ENCODE assay signal across 2 mouse cellular contexts in the genomic region with DNA sequence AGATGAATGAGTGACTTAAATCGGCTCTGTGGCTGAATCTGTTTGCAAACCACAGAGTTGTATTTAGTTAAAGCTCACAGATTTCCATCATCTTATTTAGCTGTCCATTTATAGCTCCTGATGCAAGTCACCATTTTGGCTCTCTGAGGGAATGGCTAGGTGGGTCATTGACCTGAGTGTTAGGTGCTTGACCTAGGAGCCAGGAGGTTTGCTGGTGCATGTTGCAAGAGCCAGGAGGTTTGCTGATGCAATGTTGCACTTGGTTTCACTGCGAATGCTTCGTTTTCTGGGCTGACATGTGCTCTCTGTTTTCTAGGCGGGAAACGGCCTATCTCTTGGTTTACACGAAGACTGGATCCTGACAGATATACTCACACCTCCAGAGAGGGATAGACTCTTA.
TF ChIP-seq lines count a peak whose summit lies in the region.

No protein-coding gene starts in this region.

TF ChIP-seq in CH12.LX, 34 proteins besides CTCF, POLR2A, EP300 and RAD21:
- TF ChIP-seq TBP (conservative IDR thresholded peaks at IDR 0.05; ENCODE audit: low read depth, low read length) = no peak
- peak; percentile 49; the same call in 1 of the 2 replicates for TF ChIP-seq MAX (IDR thresholded peaks at IDR 0.05; ENCODE audit: low read length)
- TF ChIP-seq MYC (IDR thresholded peaks at IDR 0.05; ENCODE audit: low read depth, low read length) = no peak

TF ChIP-seq in myocyte, 11 proteins besides CTCF, POLR2A, EP300 and RAD21:
- no peak for TF ChIP-seq MAX (IDR thresholded peaks at IDR 0.05; ENCODE audit: low read depth)
- TF ChIP-seq CEBPB (IDR thresholded peaks at IDR 0.05; ENCODE audit: insufficient read depth, poor library complexity, severe bottlenecking) = 0 out of 2 replicates have a peak, but pooled peaks have one; percentile 33
TF ChIP-seq in myocyte: peak in this region for 1.
